Mouse (Mus musculus): ENCODE results near the gene C130079G13Rik.
"Not testable (repeated sequence)": the region's sequence is repeated elsewhere in the genome, so short reads cannot be mapped to it uniquely, and the experiment has no call there.

C130079G13Rik gene

DNA sequence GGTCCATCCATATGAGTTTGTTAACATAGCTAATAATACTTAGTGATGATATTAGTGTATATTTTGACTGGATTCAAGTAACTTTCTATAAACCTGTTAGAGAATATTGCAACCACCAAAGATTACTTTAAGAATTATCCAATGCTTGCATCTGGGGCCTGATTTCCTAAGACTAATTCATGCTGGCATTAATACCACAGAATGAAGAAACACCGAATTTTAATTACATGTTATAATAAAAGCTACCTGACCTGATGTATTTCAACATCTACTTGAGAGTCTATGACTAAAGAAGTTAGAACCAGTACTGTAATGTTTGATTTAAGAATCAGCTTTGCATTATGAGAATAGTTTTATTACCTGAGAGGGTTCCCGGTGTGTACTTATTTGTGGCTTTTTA, at the start of gene C130079G13Rik:
Gene C130079G13Rik, plus strand, starts transcription at position 301 of the 400 bp plus-strand sequence.
- no peak for DNase-seq

DNA sequence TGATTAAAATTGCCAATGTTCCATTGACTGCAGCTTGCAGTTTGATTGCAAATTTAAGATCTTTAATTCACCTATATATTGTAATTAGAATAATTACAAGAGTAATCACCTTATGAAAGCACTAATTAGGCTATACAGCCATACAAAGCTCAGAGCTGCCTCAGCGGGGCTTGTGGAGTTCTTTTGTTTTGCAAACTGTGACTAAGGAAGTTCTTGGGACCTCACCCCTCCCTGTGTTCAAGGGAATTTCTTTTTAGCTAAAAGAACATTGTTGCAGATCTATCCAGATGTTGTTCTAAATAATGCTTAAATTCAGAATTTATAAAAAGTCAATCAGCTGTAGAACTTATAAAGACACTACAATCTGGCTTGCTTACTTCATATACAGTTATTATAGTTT, 47.4 kb upstream of the C130079G13Rik start:
- not testable (repeated sequence) for DNase-seq

DNA sequence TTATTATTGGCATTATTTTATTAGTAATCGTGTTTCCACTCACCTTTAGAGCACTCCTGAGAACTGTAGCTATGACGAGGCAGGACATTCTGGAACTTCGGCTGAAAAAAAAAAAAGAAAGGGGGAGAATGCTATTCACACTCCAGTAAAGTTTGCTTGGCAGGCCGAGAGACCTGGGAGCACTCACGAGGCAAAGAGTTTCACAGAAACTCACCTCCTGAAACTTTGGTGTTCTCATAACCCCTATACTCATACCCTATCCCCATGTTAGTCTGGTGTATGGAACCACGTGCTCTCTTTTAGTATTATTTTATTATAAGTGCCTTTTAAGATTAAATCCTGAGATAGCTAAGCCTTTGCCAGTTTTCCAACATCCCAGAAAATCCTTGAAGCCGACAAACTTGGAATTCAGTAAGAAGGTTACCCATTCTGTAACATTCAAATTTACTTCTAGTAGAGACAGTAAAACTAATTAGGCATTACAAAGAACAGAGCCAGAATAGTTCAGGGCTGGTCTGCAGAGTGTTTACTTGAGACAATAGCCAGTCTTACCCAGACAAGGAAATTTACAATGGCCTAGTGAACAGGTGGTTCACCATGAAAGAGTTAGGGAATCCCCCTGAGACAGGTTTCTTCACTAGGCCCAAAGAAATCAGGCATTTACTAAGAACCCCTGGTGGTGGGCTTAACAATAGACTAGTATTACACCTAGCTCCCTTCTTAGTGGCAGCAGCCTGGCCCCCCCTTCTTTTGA, 45.0 kb upstream of the C130079G13Rik start:
- DNase-seq: not testable (repeated sequence)

GRCm38 (mm10) chr3:59893276-59893675, 31.7 kb upstream of the C130079G13Rik start:
- DNase-seq: no peak

DNA sequence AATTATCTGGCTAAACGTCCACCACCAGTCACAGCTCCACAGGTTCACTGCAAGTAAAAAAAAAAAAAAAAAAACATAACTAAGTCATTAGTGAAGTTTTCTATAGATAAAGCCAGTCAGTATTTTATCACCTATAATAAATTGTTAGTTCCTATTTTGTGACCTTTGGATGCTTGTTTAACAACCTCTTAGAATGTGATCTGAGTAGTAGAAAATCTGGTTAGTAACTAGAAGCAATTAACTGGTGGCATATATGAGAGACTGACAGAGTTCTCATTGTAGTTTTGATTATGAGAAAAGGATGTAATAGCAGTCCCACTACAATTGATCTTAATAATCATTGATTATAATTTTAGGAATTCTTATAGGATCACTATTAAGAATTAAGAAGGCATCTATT, 9.6 kb downstream of the C130079G13Rik start:
- DNase-seq: no peak

DNA sequence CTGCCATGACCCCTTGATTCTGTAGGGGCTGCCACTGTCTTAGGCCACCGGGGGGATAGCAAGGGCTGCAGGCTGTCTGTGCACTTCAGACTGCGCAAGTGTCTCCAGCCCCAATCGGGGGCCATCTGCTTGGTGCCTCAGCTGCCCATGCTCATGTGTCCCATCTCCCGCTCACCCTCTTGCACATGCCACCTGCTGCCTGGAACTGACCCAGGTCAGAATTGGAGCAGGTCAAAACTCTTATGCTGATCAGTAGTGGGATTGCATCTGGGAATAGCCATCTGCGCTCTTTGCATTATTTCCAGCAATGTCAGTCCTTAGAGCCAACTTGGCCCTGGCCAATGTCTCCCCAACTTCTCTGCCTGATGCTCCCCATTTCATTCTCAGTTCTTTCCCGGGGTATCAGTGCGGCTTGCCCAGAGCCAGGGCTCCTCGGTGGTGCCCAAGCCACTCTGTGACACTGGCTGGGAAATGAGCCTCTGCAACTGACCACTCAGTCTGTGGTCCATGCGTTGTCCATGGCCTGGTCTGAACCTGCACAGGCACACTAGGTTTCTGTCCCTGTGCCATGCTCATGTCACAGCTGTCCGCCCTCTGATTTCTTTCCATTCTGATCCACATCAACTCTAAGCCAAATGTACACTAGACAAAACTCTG, 22.4 kb downstream of the C130079G13Rik start:
- DNase-seq: no peak

GRCm38 (mm10) chr3:59970891-59971290, 45.9 kb downstream of the C130079G13Rik start:
- no peak for DNase-seq

DNA sequence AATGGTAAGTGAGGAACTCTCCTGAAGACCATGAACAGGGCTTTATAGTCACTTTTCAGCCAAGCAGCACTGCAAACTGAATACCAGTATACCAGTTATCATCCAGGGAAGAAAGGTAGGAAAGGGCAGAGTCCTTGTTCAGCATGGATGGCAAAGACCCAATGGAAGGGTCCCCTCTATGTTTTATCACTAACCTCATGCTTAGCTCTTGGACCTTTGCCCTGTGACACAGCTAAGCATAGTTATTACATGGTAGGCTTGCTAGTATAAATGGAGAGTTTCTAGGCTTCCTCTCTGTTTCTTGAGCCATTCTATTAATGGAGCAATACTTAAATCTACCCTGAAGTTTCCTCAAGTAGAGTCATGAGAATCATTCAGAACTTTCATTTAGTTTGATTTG, 49.6 kb downstream of the C130079G13Rik start:
- DNase-seq: no peak

Data from lung, postnatal 14 days (tissue).